Mouse (Mus musculus) R1 (cell line): ENCODE results near the gene Ttll10.
A peak's percentile ranks its signal among the peaks of the same experiment; 100 is the strongest.

Experiments used
- DNase-seq: peaks from one replicate; pipeline ENCODE4 v3.0.0-alpha.2; 2018; ENCODE audit warnings: low read depth, low spot score

The Ttll10 gene

DNA sequence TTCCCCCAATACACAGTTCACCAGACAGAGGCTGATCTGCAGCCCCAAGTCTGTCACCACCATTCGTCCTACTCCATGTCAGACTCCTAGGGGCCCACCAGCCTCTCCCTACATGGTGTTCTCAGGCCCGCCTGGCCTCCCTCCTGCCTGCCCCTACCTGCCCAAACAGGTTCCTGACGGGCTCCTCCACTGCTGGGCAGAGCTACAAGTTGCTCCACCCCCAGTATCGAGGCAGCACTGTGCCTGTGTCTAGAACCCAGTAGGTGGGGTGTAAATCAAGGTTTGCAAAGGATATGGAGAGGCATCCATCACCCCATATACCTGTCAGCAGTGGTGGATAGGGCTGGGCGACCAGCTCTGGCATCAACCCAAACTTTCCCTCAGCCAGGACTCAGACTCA is at the start of gene Ttll10:
Ttll10 (minus strand) TSS at position 154 of the 400 bp plus-strand sequence.
- DNase-seq = peak; percentile 54

DNA sequence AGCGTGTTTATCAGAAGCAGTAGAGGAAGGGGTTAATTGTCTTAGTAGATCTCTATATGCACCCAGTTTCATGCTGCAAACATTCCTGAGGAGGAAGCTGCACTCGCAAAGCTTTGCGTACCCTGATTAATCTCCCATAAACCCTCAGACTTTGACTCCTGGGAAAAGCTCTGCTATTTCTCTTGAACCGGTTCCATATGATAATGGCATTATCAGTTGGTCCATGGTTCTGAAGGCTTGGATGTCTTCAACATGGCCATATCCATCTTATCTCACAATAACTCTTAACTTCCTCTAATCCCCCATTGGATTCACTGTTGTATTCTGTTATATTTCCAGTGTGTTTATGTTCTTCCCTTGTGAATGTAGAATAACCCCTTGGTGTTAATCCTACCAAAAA is 44.1 kb upstream of the Ttll10 start:
- no peak for DNase-seq

DNA sequence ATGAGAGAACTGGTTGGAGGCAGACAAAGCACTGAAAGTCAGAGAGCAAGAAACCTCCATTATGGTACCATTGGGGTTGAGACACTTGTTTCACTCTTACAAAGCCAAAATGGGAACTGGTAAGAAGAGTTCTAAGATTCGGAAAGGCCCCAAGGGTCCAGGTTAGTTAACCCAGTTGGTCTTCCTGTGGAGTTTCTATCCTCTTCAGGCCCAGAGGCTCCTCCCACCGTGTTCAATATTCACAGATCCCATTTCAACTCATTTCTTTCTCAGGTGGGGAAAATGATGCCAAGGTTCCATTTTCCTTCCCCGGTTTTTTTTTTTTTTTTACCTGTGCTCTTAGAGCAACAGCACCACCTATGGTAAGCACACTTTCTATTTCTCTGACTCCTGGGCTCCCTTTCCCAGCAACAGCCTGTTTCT is 42.3 kb upstream of the Ttll10 start:
- DNase-seq = peak; percentile 39

DNA sequence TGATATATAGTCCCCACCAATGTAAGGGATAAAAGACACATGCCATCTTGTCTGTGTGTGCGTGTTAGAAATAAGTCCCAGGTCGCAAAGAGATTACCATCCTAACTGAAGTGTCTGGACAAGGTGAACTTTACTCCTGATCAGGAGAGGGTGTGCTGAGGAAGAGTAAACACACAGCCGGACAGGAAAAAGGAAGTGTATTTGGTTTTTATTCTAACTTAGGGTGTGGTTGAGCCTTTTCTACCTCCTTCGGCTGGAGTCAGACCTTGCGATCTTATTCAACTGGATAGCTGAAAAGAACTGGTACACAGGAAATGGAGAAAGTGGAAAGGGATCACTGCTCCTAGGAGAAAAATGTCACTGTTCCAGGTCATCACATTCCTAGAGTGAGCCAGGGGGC is 41.3 kb upstream of the Ttll10 start:
- peak; percentile 46 for DNase-seq

DNA sequence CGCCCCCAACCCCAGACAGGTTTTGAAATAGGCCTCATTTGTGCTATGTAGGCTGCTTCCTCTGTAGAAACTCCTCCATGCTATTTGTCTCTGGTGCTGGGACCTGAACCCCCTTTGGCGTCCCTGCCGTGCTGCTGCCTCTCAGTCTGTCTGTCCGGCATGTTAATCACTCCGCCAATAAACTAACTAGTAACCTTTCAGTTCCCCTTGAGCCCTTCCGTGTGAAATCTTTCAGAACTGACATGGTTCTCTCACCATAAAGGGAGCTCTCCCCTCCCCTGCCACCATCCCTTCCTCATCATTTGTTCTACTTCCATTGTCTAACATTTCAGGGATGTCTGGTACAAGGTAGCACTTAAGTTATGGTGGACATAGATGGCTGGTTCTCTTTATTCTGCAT is 40.2 kb upstream of the Ttll10 start:
- no peak for DNase-seq

DNA sequence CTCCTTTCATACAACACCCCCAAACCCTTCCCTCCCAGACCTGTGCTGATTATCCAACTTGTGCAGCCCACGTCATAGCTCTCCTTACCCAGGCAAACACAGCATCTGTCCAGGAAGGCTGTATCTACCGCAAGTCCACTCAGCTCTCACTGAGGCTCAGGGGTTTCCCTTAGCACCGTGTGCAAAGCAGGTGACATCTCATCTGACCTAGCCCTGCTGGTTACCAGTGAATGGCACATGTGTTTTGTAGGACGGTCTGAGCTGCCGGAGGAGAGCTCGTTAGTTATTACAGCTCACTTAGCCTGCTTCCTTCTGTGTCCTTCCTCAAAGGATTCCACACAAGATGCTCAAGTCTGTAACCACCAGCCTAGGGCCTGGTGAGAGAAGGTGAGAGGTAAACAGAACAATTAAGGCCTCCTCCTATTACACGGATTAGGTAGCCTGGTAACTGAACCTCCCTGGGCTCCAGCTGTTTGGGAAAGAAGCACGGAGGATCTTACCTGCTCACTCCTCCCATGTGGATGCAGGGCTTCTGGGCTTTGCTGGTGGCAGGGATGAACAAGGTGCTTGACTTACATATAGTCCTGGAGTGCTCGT is 38.7 kb upstream of the Ttll10 start:
- DNase-seq = no peak

DNA sequence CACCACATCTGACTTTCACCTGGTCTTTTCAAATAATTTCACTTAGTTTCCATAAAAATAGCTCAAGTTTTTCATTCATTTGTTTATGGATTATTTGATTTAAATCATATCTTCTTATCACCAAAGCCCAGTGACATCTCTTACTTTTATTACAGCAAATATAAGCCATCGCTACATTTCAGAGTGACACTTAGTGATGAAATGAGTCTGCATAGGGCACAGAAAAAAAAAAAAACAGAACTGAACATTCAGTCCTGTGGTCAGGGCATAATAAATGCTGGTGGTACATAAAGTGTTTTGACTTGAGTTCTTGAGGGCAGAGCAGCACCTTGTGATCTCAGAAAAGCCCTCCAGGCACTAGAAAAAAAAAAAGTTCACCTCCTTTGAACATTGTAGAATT is 37.0 kb upstream of the Ttll10 start:
- no peak for DNase-seq

DNA sequence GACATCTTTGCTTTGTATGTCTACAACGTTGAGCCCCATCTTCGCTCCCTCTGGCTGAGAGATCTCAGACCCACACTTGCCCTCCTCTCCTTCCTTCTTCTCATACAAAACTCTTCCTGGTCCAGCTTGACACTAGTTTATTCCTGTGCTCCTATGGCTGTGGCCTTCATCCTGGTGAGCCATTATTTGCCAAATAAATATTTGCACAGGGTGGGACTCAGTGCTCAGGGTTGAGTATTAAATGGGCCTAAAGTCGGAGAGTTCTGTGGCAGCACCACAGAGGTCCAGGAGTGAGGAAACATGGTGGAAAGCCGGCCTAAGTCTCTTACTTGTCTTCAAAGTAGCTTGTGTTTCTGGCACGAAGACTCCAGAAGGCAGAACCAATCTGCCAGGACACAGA is 34.5 kb upstream of the Ttll10 start:
- DNase-seq = no peak

DNA sequence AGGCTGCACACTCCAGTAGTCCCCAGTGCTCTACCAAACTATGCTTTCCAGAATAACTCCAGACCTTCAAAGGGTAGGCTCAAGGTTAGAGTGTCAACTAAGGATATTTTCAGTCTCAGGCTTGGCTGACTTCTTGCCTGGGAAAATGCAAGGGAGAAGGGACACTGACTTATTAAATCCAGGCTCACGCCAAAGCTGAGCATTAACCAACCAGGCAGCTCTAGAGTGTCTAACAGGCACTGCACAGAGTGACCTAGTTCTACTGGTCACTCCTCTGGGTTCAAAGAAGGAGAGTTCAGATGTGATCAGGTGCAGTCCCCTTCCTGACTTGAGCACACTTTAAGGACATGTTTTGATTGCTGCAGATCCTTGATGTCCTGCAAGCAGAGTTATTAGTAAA is 33.6 kb upstream of the Ttll10 start:
- DNase-seq = no peak

DNA sequence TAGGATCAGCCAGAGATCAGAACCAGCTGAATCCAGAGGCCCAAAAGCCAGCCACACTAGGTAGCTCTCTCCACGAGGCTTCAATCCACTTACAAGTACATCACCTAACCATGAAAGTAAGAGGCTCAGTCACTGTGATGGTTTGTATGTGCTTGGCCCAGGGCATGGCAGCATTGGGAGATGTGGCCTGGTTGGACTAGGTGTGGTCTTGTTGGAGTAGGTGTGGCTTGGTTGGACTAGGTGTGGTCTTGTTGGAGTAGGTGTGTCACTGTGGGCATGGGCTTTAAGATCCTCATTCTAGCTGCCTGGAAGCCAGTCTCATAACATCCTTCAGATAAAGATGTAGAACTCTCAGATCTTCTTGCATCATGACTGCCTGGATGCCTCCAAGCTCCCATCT is 32.0 kb upstream of the Ttll10 start:
- DNase-seq = no peak

DNA sequence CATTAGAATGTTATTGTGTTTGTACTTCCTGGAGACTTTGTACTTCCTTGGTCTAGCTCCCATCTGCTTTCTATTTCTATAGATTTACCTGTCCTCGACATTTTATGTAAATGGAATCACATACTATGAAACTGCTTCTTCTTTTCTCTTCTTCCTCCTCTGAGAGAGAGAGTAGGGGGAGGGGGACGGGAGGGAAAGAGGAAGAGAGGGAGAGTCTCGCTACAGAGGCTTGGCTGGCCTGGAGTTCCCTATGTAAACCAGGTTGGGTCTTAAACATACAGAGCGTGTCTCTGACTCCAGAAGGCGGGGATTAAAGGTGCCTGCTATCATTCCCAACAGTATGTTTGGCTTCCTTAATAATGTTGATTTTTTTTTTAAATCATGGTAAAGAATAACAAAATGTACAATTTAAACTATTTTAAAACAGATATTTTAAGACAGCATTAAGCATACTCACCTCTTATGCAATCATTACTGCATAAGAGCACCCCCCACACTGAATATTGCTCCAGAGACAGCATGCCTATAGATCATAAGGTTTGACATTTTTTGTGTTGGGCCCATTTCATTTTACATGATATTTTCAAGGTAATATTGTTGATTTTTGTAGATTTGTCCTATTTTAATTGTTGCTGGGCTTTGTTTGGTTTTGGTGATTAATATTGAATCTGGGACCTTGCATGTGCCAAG is 28.3 kb upstream of the Ttll10 start:
- DNase-seq = no peak

DNA sequence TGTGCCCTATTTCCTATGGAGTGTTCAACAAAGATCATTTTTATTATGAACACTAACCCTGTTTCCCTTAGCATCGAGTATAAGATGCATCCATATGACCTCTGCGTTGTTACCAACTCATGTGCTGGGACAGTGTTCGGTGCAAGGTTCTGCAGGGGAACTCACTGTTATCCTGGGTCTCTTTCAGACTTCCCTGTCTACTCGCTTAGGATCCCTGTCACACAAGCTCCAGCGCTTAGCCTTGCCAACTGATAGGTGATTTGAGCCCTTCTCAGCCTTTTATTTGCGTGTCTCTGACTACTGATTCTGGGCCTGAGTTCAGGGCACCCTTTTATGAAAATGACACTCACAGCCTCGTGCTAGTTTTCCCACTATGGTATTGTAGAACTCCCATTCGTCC is 26.0 kb upstream of the Ttll10 start:
- DNase-seq = no peak

DNA sequence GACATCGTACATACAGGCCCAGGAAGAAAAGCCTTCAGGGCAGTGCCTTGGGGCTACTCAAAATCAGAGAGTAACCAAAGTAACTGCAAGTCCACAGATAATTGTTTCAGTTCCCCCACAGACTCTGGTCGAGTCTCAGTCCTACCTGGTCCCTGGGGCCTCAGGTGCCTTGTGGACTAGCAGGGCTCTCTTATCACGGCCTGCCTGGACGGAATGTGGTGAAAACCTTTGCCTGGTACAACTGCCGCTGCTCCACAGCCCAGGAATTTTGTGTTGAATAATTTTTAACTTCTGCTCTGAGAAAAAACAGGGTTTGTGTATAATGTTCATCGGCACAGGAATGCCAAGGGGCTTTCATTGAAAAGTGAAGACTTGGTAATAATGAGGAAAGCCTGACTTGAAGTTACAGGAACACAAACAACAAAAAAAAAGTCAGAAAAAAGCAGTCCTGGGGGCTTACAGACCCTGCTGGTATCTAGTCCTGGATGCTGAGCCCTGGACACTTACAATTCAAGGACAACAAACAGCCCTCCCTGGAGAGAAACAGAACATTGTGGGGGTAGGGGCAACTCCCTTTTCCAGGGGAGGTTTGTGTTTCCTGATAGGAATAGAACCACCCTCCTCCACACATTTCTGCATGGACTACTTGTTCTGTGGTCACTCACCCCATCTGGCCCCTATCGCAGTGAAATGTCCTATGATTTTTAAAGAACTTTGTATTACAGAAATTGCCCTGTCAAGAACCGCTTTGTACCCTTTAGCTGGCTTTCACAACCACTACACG is 25.1 kb upstream of the Ttll10 start:
- DNase-seq = no peak

DNA sequence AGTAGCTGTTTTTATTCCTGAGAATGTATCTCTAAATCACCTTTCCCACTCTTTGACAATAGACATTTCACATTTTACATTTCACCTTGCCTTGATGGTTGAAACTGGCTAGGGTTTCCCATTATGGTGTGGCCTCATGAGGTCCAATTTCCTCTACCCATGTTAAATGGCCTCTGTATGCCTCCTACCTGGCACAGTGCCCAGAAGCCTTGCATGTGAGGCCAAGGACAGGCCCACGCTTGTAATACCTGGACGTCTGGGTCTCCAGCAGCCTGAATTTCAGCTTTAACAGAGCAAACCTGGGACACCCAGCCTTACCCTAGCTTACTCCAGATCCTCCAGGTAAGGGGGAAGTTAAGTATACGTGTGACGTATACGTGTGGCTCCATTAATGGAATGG is 24.1 kb upstream of the Ttll10 start:
- no peak for DNase-seq

DNA sequence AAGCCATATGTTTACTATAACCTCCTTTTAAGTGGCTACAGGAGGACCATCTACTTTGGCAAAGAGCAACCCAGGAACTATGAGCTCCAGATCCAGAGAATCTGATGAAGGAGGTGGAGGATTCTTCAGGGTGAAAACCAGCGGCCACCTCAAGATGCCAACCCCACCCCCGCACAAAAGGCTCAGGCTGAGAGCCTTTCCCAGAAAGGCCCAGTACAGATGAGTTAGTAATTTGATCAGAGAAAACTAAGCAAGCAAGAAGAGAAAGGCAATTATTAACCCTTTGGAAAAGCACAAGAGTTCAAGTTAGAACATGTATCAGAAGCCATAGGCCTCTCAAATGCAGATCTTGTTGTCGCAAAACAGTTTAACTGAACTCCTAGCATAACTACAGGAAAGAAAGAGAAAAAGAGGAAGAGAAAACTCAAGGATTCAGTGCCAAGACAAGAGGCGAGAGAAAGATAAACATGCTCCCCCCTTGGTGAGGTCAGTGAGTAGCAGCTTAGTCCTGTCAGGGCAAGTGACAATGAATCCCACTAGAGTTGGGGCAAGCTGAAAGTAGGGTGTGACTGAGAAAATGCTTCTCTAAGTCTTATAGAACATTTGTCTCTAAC is 23.5 kb upstream of the Ttll10 start:
- DNase-seq = no peak

DNA sequence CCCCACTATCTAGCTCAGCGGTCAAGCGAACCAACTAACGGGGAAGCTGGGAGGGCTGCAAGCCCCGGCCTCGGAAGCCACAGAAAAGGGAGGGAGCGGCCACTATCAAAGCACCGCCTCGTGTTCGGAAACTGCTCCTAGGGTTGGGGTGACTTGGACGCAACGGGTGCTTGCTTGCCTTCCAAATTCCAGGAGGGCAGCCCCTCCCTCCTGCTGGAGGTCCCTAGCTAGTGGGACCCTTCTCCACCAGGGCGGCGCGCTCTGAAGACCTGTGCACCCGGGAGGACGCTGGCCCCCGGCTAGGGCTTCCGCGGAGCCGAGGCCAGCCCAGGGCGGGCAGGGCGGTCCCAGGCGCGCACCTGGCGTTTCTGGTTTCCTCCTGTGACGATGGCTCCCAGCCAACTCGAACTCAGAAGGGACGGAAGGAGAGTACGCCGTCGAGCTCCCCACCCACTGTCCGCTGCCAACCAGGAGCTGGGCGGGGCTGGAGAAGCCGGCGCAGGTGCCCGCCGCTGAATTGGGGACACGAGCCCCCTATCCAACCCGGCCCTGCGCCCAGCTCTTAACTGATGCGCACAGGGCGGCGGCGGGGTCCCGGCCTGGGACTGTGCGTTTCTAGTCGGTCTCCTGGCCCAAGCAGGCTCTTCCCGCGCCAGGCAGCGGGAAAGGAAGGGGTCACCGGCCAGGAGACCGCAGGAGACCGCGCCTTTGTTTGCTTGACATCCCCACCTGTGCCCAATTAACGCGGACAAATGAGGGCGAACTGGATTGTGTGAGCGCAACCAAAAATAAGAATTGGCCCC is 18.5 kb upstream of the Ttll10 start:
- peak; percentile 49 for DNase-seq

DNA sequence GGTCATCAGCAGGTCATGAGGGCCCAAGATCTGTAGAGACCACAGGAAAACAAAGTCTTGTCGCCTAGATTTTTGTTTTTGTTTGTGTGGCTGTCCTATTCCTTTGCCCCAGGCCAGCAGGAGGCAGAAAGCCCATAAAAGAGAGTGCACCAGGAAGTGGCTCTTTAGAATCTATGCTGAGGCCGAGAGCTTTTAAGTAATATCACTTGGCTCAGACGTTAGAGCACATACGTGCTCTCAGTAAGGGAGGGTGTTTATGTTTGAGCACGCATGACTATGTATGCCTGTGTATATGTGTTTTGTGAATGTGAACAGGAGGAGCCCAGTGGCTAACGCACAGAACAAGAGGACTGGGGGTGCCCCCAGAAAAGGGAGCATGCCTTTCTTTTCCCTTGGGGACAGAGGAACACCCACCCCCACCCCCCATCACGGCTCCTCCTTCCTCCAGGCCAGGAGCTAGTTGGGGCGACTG is 17.7 kb upstream of the Ttll10 start:
- DNase-seq = no peak

DNA sequence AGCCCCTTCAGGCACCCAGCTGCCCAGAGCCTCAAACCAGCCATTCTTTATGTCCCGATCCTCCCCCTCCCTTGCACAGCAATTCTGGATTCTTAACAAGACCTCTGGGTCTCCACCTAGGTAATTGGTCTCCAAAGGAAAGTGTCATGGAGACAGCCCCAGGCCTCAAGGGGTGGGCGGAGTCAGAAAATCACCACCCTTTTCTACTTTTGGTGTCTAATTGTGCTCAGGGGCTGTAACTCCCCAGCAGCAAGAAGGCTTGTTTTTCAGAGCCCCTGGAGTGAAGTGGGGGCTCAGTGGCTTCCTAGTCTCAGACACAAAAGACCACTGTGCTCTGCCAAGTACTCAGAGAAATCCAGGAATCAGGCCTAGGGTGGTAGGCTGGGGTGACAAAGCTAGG is 11.5 kb upstream of the Ttll10 start:
- peak; percentile 54 for DNase-seq

DNA sequence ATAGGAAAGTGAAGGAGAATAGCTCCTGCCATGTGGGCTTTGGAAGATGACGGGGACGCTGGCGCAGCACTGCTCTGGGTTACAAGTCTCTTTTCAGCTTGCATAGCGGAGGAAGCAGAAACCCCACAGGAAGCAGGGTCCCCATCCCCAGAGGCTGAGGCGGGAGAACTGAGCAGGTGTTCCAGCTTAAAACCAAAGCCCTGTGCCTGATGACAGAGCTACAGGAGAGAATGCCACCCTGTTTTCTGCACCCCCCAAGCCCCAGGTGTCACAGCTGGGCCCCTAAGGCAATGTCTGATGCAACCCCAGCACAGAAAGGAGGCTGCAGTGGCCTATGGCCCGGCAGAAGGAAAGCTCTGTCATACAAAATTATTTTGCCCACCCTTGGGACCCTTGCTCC is 11.1 kb upstream of the Ttll10 start:
- peak; percentile 8 for DNase-seq

DNA sequence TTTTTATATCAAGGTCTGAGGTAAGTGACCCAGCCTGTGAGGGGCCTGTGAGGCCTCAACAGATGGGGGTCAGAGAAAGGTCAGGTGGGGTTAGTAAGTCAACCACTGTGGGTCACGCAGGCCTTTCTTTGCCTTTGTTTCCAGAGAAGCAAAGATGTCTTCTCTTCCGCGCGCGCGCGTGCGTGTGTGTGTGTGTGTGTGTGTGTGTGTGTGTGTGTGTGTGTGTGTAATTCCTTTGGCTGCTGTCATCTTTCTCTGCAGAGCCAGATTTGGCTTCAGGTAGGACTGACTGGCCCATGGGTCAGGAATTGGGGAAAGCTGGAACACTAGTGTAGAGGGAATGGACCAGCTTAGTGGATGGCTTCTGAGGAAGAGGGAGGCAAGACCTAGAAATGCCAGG is 10.5 kb upstream of the Ttll10 start:
- DNase-seq = peak; percentile 10

DNA sequence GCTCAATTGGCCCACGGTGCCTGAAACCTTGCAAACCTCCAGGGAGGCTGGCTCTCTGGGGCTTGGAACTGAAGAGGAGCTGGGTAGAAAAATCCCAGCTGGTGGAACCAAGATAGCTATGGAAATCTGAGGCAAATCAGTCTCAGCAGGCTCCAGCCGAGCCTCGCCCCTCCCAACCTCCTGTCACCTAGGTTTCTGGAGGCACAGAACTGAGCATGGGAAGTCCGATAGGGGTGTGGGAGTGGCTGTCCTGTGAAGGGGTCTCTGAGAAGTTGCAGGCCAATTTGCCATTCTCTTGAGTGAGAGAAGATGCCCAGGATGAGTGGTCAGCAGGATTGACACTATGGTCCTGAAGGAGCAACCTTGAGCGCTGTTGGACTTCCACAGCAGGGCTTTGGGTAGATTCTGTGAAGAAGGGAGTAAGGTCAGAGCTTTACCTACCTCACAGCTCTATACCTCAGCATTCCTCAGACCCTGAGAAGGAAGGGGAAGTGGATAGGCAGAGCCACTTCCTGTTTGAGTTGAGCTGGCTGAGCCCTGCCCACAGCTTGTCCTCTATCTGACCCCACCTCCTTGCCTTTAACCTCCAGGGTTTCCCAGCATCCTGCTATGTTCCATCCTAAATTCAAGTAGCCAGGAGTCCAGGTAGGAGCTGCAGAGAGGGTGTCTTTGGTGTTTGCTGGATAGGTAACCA is 8.2 kb upstream of the Ttll10 start:
- DNase-seq = peak; percentile 83
